Mouse (Mus musculus) ES-Bruce4 (cell line): ENCODE results near the gene Endou. TPM values are rescaled to one million over a fixed set of nuclear protein-coding genes. Genes with fewer than 3 reads are reported as not detected.

Source experiments
- H3K27ac ChIP-seq: 2 replicates; pipeline ENCODE4 v1.5.1; 2012; ENCODE audit warnings: low read length, inconsistent platforms; ENCODE audit not compliant: insufficient read depth
- H3K27me3 ChIP-seq: 2 replicates; pipeline ENCODE4 v1.6.1; 2012; ENCODE audit warnings: mild to moderate bottlenecking, low read length, inconsistent platforms; ENCODE audit not compliant: control insufficient read depth, poor library complexity, insufficient read depth, severe bottlenecking
- H3K36me3 ChIP-seq: 2 replicates; pipeline ENCODE4 v1.6.1; 2012; ENCODE audit warnings: inconsistent platforms, mild to moderate bottlenecking, low read length, moderate library complexity; ENCODE audit not compliant: control insufficient read depth, poor library complexity, insufficient read depth, severe bottlenecking
- H3K4me1 ChIP-seq: one replicate; pipeline ENCODE4 v1.8.1; 2011; ENCODE audit warnings: low read length; ENCODE audit not compliant: control insufficient read depth, insufficient read depth
- H3K4me3 ChIP-seq: 2 replicates; pipeline ENCODE4 v1.5.1; 2011; ENCODE audit warnings: low read depth, mild to moderate bottlenecking, low read length
- H3K9ac ChIP-seq: 2 replicates; pipeline ENCODE4 v1.6.1; 2012; ENCODE audit warnings: low read depth, mild to moderate bottlenecking, inconsistent platforms; ENCODE audit not compliant: poor library complexity, severe bottlenecking
- H3K9me3 ChIP-seq: replicated peaks from 2 replicates; pipeline ENCODE4 v1.6.1; 2012; ENCODE audit warnings: mild to moderate bottlenecking, low read length, inconsistent platforms; ENCODE audit not compliant: control insufficient read depth, poor library complexity, insufficient read depth, severe bottlenecking
- CTCF ChIP-seq: IDR thresholded peaks from one replicate; pipeline ENCODE4 v1.8.1; 2011; ENCODE audit warnings: low read depth, low read length
- EP300 ChIP-seq: IDR thresholded peaks from 2 replicates; pipeline ENCODE4 v1.6.1; 2011; ENCODE audit warnings: low read depth, low read length; ENCODE audit not compliant: insufficient read depth
- POLR2A ChIP-seq: IDR thresholded peaks from one replicate; pipeline ENCODE4 v1.8.1; 2011; ENCODE audit warnings: low read length; ENCODE audit not compliant: insufficient read depth
- polyA plus RNA-seq: library from polyadenylated mRNA; stranded (reverse); fragments of >200 nt; gene quantifications from 2 replicates; pipeline ENCODE4 v1.2.4, GENCODE M21; 2011; ENCODE audit warnings: low read depth; ENCODE audit not compliant: missing spikeins, insufficient read depth, insufficient read length

The Endou gene
- polyA plus RNA-seq, 1 experiment, result 1.2 TPM

- TF ChIP-seq CTCF, result no peak
- TF ChIP-seq EP300, result no peak
- no peak for TF ChIP-seq POLR2A
- Histone ChIP-seq H3K4me1 (no peaks in the 10 kb centered on the region), H3K9ac (no peak overlapping the region), H3K36me3 (no peaks in the 10 kb centered on the region), H3K27ac (no peak overlapping the region), H3K4me3 (no peak overlapping the region), H3K27me3 (no peaks in the 10 kb centered on the region), H3K9me3 (no peaks in the 10 kb centered on the region)
These were observed 42.8 kb upstream of the Endou start for GRCm38 (mm10) chr15:97773961-97774370.

GRCm38 (mm10) chr15:97773108-97773507, 42.0 kb upstream of the Endou start:
- H3K9ac ChIP-seq, result no peak overlapping the region
- TF ChIP-seq POLR2A (no peak), CTCF (no peak), EP300 (no peak)
- H3K4me1 ChIP-seq, result no peaks in the 10 kb centered on the region
- H3K27me3 ChIP-seq, result no peaks in the 10 kb centered on the region
- H3K36me3 ChIP-seq, result no peaks in the 10 kb centered on the region
- no peak overlapping the region for H3K4me3 ChIP-seq
- H3K27ac ChIP-seq, result no peak overlapping the region
- no peaks in the 10 kb centered on the region for H3K9me3 ChIP-seq

GRCm38 (mm10) chr15:97770280-97770679, 39.1 kb upstream of the Endou start:
- Histone ChIP-seq H3K27me3 (no peaks in the 10 kb centered on the region), H3K4me1 (no peaks in the 10 kb centered on the region), H3K4me3 (no peak overlapping the region), H3K27ac (no peak overlapping the region), H3K36me3 (no peaks in the 10 kb centered on the region), H3K9ac (no peak overlapping the region), H3K9me3 (no peaks in the 10 kb centered on the region)
- TF ChIP-seq EP300 (no peak), CTCF (no peak), POLR2A (no peak)

- peak overlapping the region; percentile 71 for H3K4me3 ChIP-seq
- no peaks in the 10 kb centered on the region for H3K27me3 ChIP-seq
- no peak overlapping the region for H3K27ac ChIP-seq
- peaks cover 6% of the 10 kb centered on the region for H3K4me1 ChIP-seq
- H3K9ac ChIP-seq, result peak overlapping the region; percentile 52
- no peaks in the 10 kb centered on the region for H3K9me3 ChIP-seq
- TF ChIP-seq POLR2A (no peak), EP300 (no peak), CTCF (no peak)
- H3K36me3 ChIP-seq, result no peaks in the 10 kb centered on the region
These were observed 37.1 kb upstream of the Endou start for GRCm38 (mm10) chr15:97768192-97768591.

GRCm38 (mm10) chr15:97767280-97768186, 36.4 kb upstream of the Endou start, which contains the start of gene Rapgef3:
TSS of gene Rapgef3 (minus strand) at chr15:97767972.
- no peak within 1 kb of the TSS for H3K27ac ChIP-seq
- peaks cover 10% of the 10 kb centered on the region for H3K4me1 ChIP-seq
- H3K9me3 ChIP-seq, result no peaks in the 10 kb centered on the region
- no peaks in the 10 kb centered on the region for H3K36me3 ChIP-seq
- peak within 1 kb of the TSS; percentile 52 for H3K9ac ChIP-seq
- no peaks in the 10 kb centered on the region for H3K27me3 ChIP-seq
- no peak for TF ChIP-seq POLR2A
- peak; percentile 21 for TF ChIP-seq CTCF
- H3K4me3 ChIP-seq, result peak within 1 kb of the TSS; percentile 71

GRCm38 (mm10) chr15:97766594-97767279, 35.6 kb upstream of the Endou start:
- Histone ChIP-seq H3K9me3 (no peaks in the 10 kb centered on the region), H3K9ac (no peak overlapping the region), H3K4me3 (peak overlapping the region; percentile 71), H3K4me1 (peaks cover 10% of the 10 kb centered on the region), H3K36me3 (no peaks in the 10 kb centered on the region), H3K27ac (no peak overlapping the region), H3K27me3 (no peaks in the 10 kb centered on the region)
- no peak for TF ChIP-seq POLR2A
